Mouse (Mus musculus): ENCODE measurements around the gene Insc.

Insc gene

GRCm38 (mm10) chr7:114765273-114765672, 21.8 kb downstream of the Insc start:
- DNase-seq: no peak

GRCm38 (mm10) chr7:114766523-114766922, 23.0 kb downstream of the Insc start:
- DNase-seq: no peak

- DNase-seq: no peak
Measured at GRCm38 (mm10) chr7:114768516-114768915, 25.0 kb downstream of the Insc start.

- DNase-seq: no peak
Measured at GRCm38 (mm10) chr7:114769041-114769440, 25.5 kb downstream of the Insc start.

GRCm38 (mm10) chr7:114770586-114770985, 27.1 kb downstream of the Insc start:
- DNase-seq: no peak

GRCm38 (mm10) chr7:114771801-114772200, 28.3 kb downstream of the Insc start:
- no peak for DNase-seq

GRCm38 (mm10) chr7:114773781-114774180, 30.3 kb downstream of the Insc start:
- no peak for DNase-seq

- DNase-seq: no peak
Measured at GRCm38 (mm10) chr7:114775856-114776255, 32.4 kb downstream of the Insc start.

- DNase-seq: no peak
Measured at GRCm38 (mm10) chr7:114778156-114778770, 34.8 kb downstream of the Insc start.

GRCm38 (mm10) chr7:114779056-114779660, 35.7 kb downstream of the Insc start:
- DNase-seq: no peak

- DNase-seq: no peak
Measured at GRCm38 (mm10) chr7:114783291-114783690, 39.8 kb downstream of the Insc start.

- DNase-seq: no peak
Measured at GRCm38 (mm10) chr7:114791087-114791486, 47.6 kb downstream of the Insc start.

GRCm38 (mm10) chr7:114792026-114792425, 48.5 kb downstream of the Insc start:
- no peak for DNase-seq

- no peak for DNase-seq
Measured at GRCm38 (mm10) chr7:114794400-114794799, 50.9 kb downstream of the Insc start.

- DNase-seq: no peak
Measured at GRCm38 (mm10) chr7:114802576-114802975, 59.1 kb downstream of the Insc start.

- DNase-seq: no peak
Measured at GRCm38 (mm10) chr7:114805311-114805710, 61.8 kb downstream of the Insc start.

GRCm38 (mm10) chr7:114807343-114807742, 63.8 kb downstream of the Insc start:
- no peak for DNase-seq

- DNase-seq: no peak
Measured at GRCm38 (mm10) chr7:114808341-114808740, 64.8 kb downstream of the Insc start.

GRCm38 (mm10) chr7:114817291-114817806, 73.9 kb downstream of the Insc start:
- peak; percentile 81 for DNase-seq

GRCm38 (mm10) chr7:114817879-114818278, 74.4 kb downstream of the Insc start:
- no peak for DNase-seq

- DNase-seq: no peak
Measured at GRCm38 (mm10) chr7:114818351-114818750, 74.9 kb downstream of the Insc start.

GRCm38 (mm10) chr7:114818836-114819235, 75.3 kb downstream of the Insc start:
- DNase-seq: no peak

GRCm38 (mm10) chr7:114822736-114823135, 79.2 kb downstream of the Insc start:
- DNase-seq: no peak

- DNase-seq: no peak
Measured at GRCm38 (mm10) chr7:114827360-114827759, 83.9 kb downstream of the Insc start.

Data from lung, postnatal 36 days (tissue).